Mouse (Mus musculus) MEL (cell line): ENCODE data around the gene Actn3. TPM values are rescaled to one million over a fixed set of nuclear protein-coding genes. Genes with fewer than 3 reads are reported as not detected.

Experiments used
- DNase-seq: peaks from one replicate; pipeline ENCODE4 v3.0.0; 2011; ENCODE audit warnings: low read depth, low spot score
- H3K27ac ChIP-seq: 2 replicates; pipeline ENCODE4 v1.5.1; 2012; ENCODE audit warnings: low read depth, mild to moderate bottlenecking, control low read depth, low read length, moderate library complexity; ENCODE audit not compliant: control insufficient read depth
- H3K27me3 ChIP-seq, 2 experiments: fragments of 150-350 bp in 1 of 2; sonication (generic) in 1 of 2; 2 replicates each; pipeline ENCODE4 v1.6.1; 2012; ENCODE audit warnings: low read length in 2 of 2, mild to moderate bottlenecking in 2 of 2, improper control_type of control experiment in 1 of 2, moderate library complexity in 1 of 2; ENCODE audit not compliant: insufficient read depth in 2 of 2, control insufficient read depth in 1 of 2
- H3K36me3 ChIP-seq, 2 experiments: 2 replicates each; pipeline ENCODE4 v1.6.1; 2012 to 2014; ENCODE audit warnings: low read length in 2 of 2, improper control_type of control experiment in 1 of 2, inconsistent platforms in 1 of 2, mild to moderate bottlenecking in 1 of 2; ENCODE audit not compliant: insufficient read depth in 2 of 2, control insufficient read depth in 1 of 2
- H3K4me1 ChIP-seq, 2 experiments: fragments of 150-350 bp in 1 of 2; sonication (generic) in 1 of 2; 2 replicates each; pipeline ENCODE4 v1.6.1; 2012; ENCODE audit warnings: low read length in 2 of 2, improper control_type of control experiment in 1 of 2, mild to moderate bottlenecking in 1 of 2; ENCODE audit not compliant: insufficient read depth in 2 of 2, control insufficient read depth in 1 of 2
- H3K4me3 ChIP-seq, 2 experiments: fragments of 150-350 bp in 1 of 2; sonication (generic) in 1 of 2; 2 replicates each; pipeline ENCODE4 v1.5.1; 2012; ENCODE audit warnings: low read depth in 2 of 2, low read length in 2 of 2, mild to moderate bottlenecking in 2 of 2, moderate library complexity in 2 of 2, control low read depth in 1 of 2, improper control_type of control experiment in 1 of 2; ENCODE audit not compliant: control insufficient read depth in 1 of 2, insufficient read depth in 1 of 2
- H3K79me2 ChIP-seq: 2 replicates; pipeline ENCODE4 v1.6.1; 2012; ENCODE audit warnings: mild to moderate bottlenecking, low read length, moderate library complexity; ENCODE audit not compliant: control insufficient read depth, poor library complexity, insufficient read depth
- H3K9ac ChIP-seq: 2 replicates; pipeline ENCODE4 v1.6.1; 2012; ENCODE audit warnings: low read depth, mild to moderate bottlenecking, control low read depth, low read length, moderate library complexity; ENCODE audit not compliant: control insufficient read depth, poor library complexity, severe bottlenecking
- H3K9me3 ChIP-seq: fragments of 150-350 bp; sonication (generic); replicated peaks from 2 replicates; pipeline ENCODE4 v1.6.1; 2012; ENCODE audit warnings: mild to moderate bottlenecking, low read length, improper control_type of control experiment, moderate library complexity; ENCODE audit not compliant: insufficient read depth
- BHLHE40 ChIP-seq: IDR thresholded peaks from 2 replicates; pipeline ENCODE4 v1.6.1; 2012; ENCODE audit warnings: low read depth, mild to moderate bottlenecking, inconsistent platforms, low read length, improper control_type of control experiment, borderline replicate concordance
- CHD1 ChIP-seq: IDR thresholded peaks from 2 replicates; pipeline ENCODE4 v1.6.1; 2012; ENCODE audit warnings: low read depth, mild to moderate bottlenecking, inconsistent platforms, low read length, improper control_type of control experiment
- CHD2 ChIP-seq: IDR thresholded peaks from 2 replicates; pipeline ENCODE4 v1.6.1; 2011; ENCODE audit warnings: low read length, improper control_type of control experiment
- CTCF ChIP-seq, 3 experiments: IDR thresholded peaks in 2 of 3; conservative IDR thresholded peaks in 1 of 3; 2 replicates each; pipeline ENCODE4 v1.5.1; 2011 to 2012; ENCODE audit warnings: low read length in 3 of 3, low read depth in 2 of 3, mild to moderate bottlenecking in 2 of 3, improper control_type of control experiment in 1 of 3, inconsistent platforms in 1 of 3, mixed read lengths in 1 of 3, moderate library complexity in 1 of 3; ENCODE audit not compliant: control insufficient read depth in 1 of 3, insufficient read depth in 1 of 3, poor library complexity in 1 of 3, severe bottlenecking in 1 of 3
- ELF1 ChIP-seq: IDR thresholded peaks from 2 replicates; pipeline ENCODE4 v1.6.1; 2014; ENCODE audit warnings: low read depth, mild to moderate bottlenecking, inconsistent platforms, low read length, improper control_type of control experiment, moderate library complexity
- EP300 ChIP-seq, 2 experiments: IDR thresholded peaks; 2 replicates each; pipeline ENCODE4 v1.6.1; 2011; ENCODE audit warnings: improper control_type of control experiment in 2 of 2, low read length in 2 of 2, low read depth in 1 of 2, mild to moderate bottlenecking in 1 of 2
- GABPA ChIP-seq: IDR thresholded peaks from 2 replicates; pipeline ENCODE4 v1.6.1; 2012; ENCODE audit warnings: low read depth, mild to moderate bottlenecking, inconsistent platforms, low read length, improper control_type of control experiment, moderate library complexity
- HCFC1 ChIP-seq: IDR thresholded peaks from 2 replicates; pipeline ENCODE4 v1.6.1; 2012; ENCODE audit warnings: low read depth, mild to moderate bottlenecking, inconsistent platforms, low read length, improper control_type of control experiment, moderate library complexity
- MAFK ChIP-seq: IDR thresholded peaks from 2 replicates; pipeline ENCODE4 v1.6.1; 2011; ENCODE audit warnings: low read depth, mild to moderate bottlenecking, low read length, improper control_type of control experiment, borderline replicate concordance
- MAX ChIP-seq: IDR thresholded peaks from 2 replicates; pipeline ENCODE4 v1.6.1; 2011; ENCODE audit warnings: low read length, improper control_type of control experiment
- MYC ChIP-seq: IDR thresholded peaks from 2 replicates; pipeline ENCODE4 v1.6.1; 2011; ENCODE audit warnings: low read depth, mild to moderate bottlenecking, low read length, improper control_type of control experiment, moderate library complexity
- NELFE ChIP-seq: IDR thresholded peaks from 2 replicates; pipeline ENCODE4 v1.6.1; 2011; ENCODE audit warnings: low read depth, low read length, improper control_type of control experiment
- NRF1 ChIP-seq: IDR thresholded peaks from 2 replicates; pipeline ENCODE4 v1.6.1; 2014; ENCODE audit warnings: low read depth, mild to moderate bottlenecking, inconsistent platforms, low read length, improper control_type of control experiment, moderate library complexity; ENCODE audit not compliant: poor library complexity, insufficient read depth, severe bottlenecking
- POLR2AphosphoS2 ChIP-seq: IDR thresholded peaks from 2 replicates; pipeline ENCODE4 v1.6.1; 2011; ENCODE audit warnings: low read length, improper control_type of control experiment
- RCOR1 ChIP-seq: IDR thresholded peaks from 2 replicates; pipeline ENCODE4 v1.6.1; 2012; ENCODE audit warnings: low read depth, mild to moderate bottlenecking, inconsistent platforms, low read length, improper control_type of control experiment
- SMC3 ChIP-seq: IDR thresholded peaks from 2 replicates; pipeline ENCODE4 v1.6.1; 2011; ENCODE audit warnings: low read depth, low read length, improper control_type of control experiment
- TAL1 ChIP-seq: IDR thresholded peaks from 2 replicates; pipeline ENCODE4 v1.6.1; 2012; ENCODE audit warnings: mild to moderate bottlenecking, inconsistent platforms, low read length, moderate library complexity, mixed read lengths
- TBP ChIP-seq: IDR thresholded peaks from 2 replicates; pipeline ENCODE4 v1.8.0; 2011; ENCODE audit warnings: low read depth, low read length, improper control_type of control experiment
- TCF12 ChIP-seq: IDR thresholded peaks from 2 replicates; pipeline ENCODE4 v1.6.1; 2014; ENCODE audit warnings: low read depth, mild to moderate bottlenecking, inconsistent platforms, low read length, improper control_type of control experiment, moderate library complexity
- UBTF ChIP-seq: IDR thresholded peaks from 2 replicates; pipeline ENCODE4 v1.6.1; 2012; ENCODE audit warnings: low read depth, mild to moderate bottlenecking, inconsistent platforms, low read length, improper control_type of control experiment, moderate library complexity, borderline replicate concordance; ENCODE audit not compliant: insufficient read depth
- USF1 ChIP-seq: IDR thresholded peaks from 2 replicates; pipeline ENCODE4 v1.6.1; 2014; ENCODE audit warnings: low read depth, mild to moderate bottlenecking, inconsistent platforms, low read length, improper control_type of control experiment, moderate library complexity
- ZKSCAN1 ChIP-seq: IDR thresholded peaks from 2 replicates; pipeline ENCODE4 v1.6.1; 2012; ENCODE audit warnings: low read depth, mild to moderate bottlenecking, inconsistent platforms, low read length, improper control_type of control experiment, moderate library complexity
- ZMIZ1 ChIP-seq: IDR thresholded peaks from 2 replicates; pipeline ENCODE4 v1.6.1; 2012; ENCODE audit warnings: low read depth, mild to moderate bottlenecking, inconsistent platforms, low read length, improper control_type of control experiment, moderate library complexity
- ZNF384 ChIP-seq: IDR thresholded peaks from 2 replicates; pipeline ENCODE4 v1.6.1; 2012; ENCODE audit warnings: low read depth, mild to moderate bottlenecking, inconsistent platforms, low read length, improper control_type of control experiment
- polyA plus RNA-seq, 2 experiments: library from polyadenylated mRNA; stranded (reverse) in 1 of 2; unstranded in 1 of 2; fragments of >175 nt in 1 of 2; fragments of >200 nt in 1 of 2; gene quantifications; 2 replicates each; pipeline versions ENCODE4 v1.2.1 to v1.2.4; 2012; ENCODE audit warnings: low replicate concordance in 2 of 2, low read depth in 1 of 2; ENCODE audit not compliant: insufficient read length in 2 of 2, insufficient read depth in 1 of 2, missing spikeins in 1 of 2
- total RNA-seq: library from RNA; depleted of rRNA; stranded (reverse); fragments of 300-350 nt; gene quantifications from 2 replicates; pipeline ENCODE4 v1.2.3, GENCODE M21; 2012

The Actn3 gene
- total and polyA plus RNA-seq, 3 experiments: 0.65 to 1.0 TPM; not detected in 1

DNA sequence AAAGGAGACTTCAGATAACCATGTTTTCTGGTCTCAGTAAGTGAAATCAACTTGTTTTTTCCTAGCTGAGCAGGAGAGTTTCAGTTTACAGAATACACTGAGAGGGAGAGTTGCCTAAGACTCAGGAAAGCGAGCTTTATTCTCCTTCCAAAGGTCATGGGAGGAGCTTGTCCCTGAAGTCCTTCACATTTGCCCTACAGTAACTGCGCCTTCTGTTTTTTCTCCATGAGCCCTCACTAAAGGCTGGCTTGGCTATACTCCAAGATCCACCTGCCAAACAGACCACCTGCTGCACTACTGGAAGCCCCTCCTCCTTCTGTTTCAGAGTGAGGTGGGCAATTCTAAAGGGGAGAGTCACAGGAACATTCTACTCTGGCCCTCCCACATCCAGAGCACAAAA, 41.6 kb downstream of the Actn3 start:
- H3K27ac ChIP-seq: no peak overlapping the region
- DNase-seq: no peak
- H3K4me3 ChIP-seq: no peak overlapping the region
- no peak overlapping the region for H3K9ac ChIP-seq
- H3K27me3 ChIP-seq: no peaks in the 10 kb centered on the region
- TF ChIP-seq TCF12 (no peak), UBTF (no peak), ZKSCAN1 (no peak), MYC (no peak), NRF1 (no peak), SMC3 (no peak), POLR2AphosphoS2 (no peak), ELF1 (no peak), CTCF (IDR thresholded peaks at IDR 0.05 in 2 of 3, conservative IDR thresholded peaks at IDR 0.05 in 1 of 3; ENCODE audit: control insufficient read depth in 1 of 3, insufficient read depth in 1 of 3, low read depth in 2 of 3, low read length in 3 of 3, poor library complexity in 1 of 3, severe bottlenecking in 1 of 3) (no peak)
- H3K4me1 ChIP-seq: peaks cover 9 to 14% of the 10 kb centered on the region in 2 experiments
- peaks cover 0 to 5% of the 10 kb centered on the region in 2 experiments; a peak in 3 of 4 replicates for H3K36me3 ChIP-seq
- H3K79me2 ChIP-seq: peaks cover 8% of the 10 kb centered on the region
- no peaks in the 10 kb centered on the region for H3K9me3 ChIP-seq

DNA sequence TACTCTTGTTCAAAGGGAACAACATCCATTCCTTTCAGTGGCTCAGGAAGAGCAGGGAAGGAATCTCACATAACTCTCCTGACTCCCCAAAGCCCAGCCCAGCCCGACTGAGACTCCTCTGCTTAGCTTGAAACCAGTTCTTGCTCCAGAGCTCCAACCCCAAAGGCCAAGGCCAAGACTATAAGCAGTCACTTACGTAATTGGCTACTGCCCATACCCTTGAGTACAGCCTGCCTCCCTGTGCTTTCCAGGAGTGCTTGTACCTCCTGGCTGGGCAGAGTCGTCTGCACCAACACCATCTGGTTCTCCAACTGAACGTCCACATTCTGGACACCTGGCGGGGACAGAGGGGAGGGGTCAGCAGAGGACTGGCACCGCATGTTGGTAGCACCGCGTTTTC, 43.7 kb downstream of the Actn3 start:
- Histone ChIP-seq H3K4me3 (no peak overlapping the region), H3K27me3 (no peaks in the 10 kb centered on the region), H3K27ac (no peak overlapping the region), H3K79me2 (peaks cover 7% of the 10 kb centered on the region), H3K36me3 (no peaks in the 10 kb centered on the region; a peak in 1 of 4 replicates), H3K9me3 (no peaks in the 10 kb centered on the region), H3K9ac (no peak overlapping the region), H3K4me1 (no peaks in the 10 kb centered on the region)
- DNase-seq: no peak
- no peak for TF ChIP-seq TAL1
- TF ChIP-seq CHD1: no peak
- no peak for TF ChIP-seq UBTF
- no peak for TF ChIP-seq GABPA
- no peak for TF ChIP-seq RCOR1
- TF ChIP-seq NELFE: no peak
- TF ChIP-seq BHLHE40: no peak
- TF ChIP-seq CHD2: no peak
- no peak for TF ChIP-seq MAFK
- no peak for TF ChIP-seq TBP
- no peak for TF ChIP-seq MAX
- TF ChIP-seq HCFC1: no peak
- no peak for TF ChIP-seq CTCF (IDR thresholded peaks at IDR 0.05 in 2 of 3, conservative IDR thresholded peaks at IDR 0.05 in 1 of 3; ENCODE audit: control insufficient read depth in 1 of 3, insufficient read depth in 1 of 3, low read depth in 2 of 3, low read length in 3 of 3, poor library complexity in 1 of 3, severe bottlenecking in 1 of 3)
- TF ChIP-seq ZMIZ1: no peak
- TF ChIP-seq USF1: no peak
- TF ChIP-seq ZKSCAN1: no peak
- TF ChIP-seq EP300 (IDR thresholded peaks at IDR 0.05; ENCODE audit: low read depth in 1 of 2, low read length in 2 of 2): no peak
- TF ChIP-seq ZNF384: no peak
